Mouse (Mus musculus) erythroblast, embryonic 14.5 days (primary cell): ENCODE data around the gene Fam118a.

ENCODE experiments used
- GATA1 ChIP-seq: IDR thresholded peaks from 2 replicates; pipeline ENCODE4 v1.6.1; 2012; ENCODE audit warnings: low read length, inconsistent platforms, mixed read lengths
- TAL1 ChIP-seq: IDR thresholded peaks from 3 replicates; pipeline ENCODE4 v1.6.1; 2012; ENCODE audit warnings: low read length, inconsistent platforms, mixed read lengths

DNA sequence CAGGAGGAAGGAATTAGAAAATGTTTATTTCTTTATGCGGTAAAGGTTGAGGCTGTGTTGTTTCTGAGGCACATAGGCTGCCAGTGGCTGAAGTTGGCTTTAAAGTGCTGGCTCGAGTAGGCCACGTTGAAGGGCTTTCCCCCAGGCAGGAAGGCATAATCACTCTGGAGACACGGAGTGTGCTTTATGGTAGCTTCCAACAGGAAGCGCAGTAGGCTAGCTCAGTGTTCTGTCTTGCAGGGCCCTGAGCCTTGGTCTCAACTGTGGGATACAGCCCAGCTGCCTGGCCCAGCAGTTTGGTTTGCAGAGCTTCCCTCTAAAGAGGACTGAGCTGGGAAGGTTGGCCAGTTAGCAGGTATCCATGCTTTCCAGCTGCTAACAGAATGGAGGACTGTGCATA lies 14.4 kb downstream of the Fam118a start:
- TF ChIP-seq TAL1, result no peak
- TF ChIP-seq GATA1, result no peak
